Mouse (Mus musculus) urinary bladder, adult 18-20 months (tissue): ENCODE results near the gene Dnajb2.

Experiments used
- DNase-seq, 2 experiments: peaks; one replicate each; pipeline ENCODE4 v3.0.0; 2022; ENCODE audit warnings: low spot score in 2 of 2, mixed read lengths in 2 of 2

The Dnajb2 gene

GRCm38 (mm10) chr1:75292476-75293330, 56.5 kb downstream of the Dnajb2 start:
- DNase-seq = no peak

- DNase-seq = no peak
Measured at GRCm38 (mm10) chr1:75293331-75293701, 57.1 kb downstream of the Dnajb2 start.

GRCm38 (mm10) chr1:75294294-75294693, 58.1 kb downstream of the Dnajb2 start:
- DNase-seq = no peak
